Mouse (Mus musculus) MEL (cell line): ENCODE measurements around the gene Dot1l. TPM values are rescaled to one million over a fixed set of nuclear protein-coding genes. Genes with fewer than 3 reads are reported as not detected.

Experiments used
- DNase-seq: peaks from one replicate; pipeline ENCODE4 v3.0.0; 2011; ENCODE audit warnings: low read depth, low spot score
- H3K27ac ChIP-seq: 2 replicates; pipeline ENCODE4 v1.5.1; 2012; ENCODE audit warnings: low read depth, mild to moderate bottlenecking, control low read depth, low read length, moderate library complexity; ENCODE audit not compliant: control insufficient read depth
- H3K27me3 ChIP-seq, 2 experiments: fragments of 150-350 bp in 1 of 2; sonication (generic) in 1 of 2; 2 replicates each; pipeline ENCODE4 v1.6.1; 2012; ENCODE audit warnings: low read length in 2 of 2, mild to moderate bottlenecking in 2 of 2, improper control_type of control experiment in 1 of 2, moderate library complexity in 1 of 2; ENCODE audit not compliant: insufficient read depth in 2 of 2, control insufficient read depth in 1 of 2
- H3K36me3 ChIP-seq, 2 experiments: 2 replicates each; pipeline ENCODE4 v1.6.1; 2012 to 2014; ENCODE audit warnings: low read length in 2 of 2, improper control_type of control experiment in 1 of 2, inconsistent platforms in 1 of 2, mild to moderate bottlenecking in 1 of 2; ENCODE audit not compliant: insufficient read depth in 2 of 2, control insufficient read depth in 1 of 2
- H3K4me1 ChIP-seq, 2 experiments: fragments of 150-350 bp in 1 of 2; sonication (generic) in 1 of 2; 2 replicates each; pipeline ENCODE4 v1.6.1; 2012; ENCODE audit warnings: low read length in 2 of 2, improper control_type of control experiment in 1 of 2, mild to moderate bottlenecking in 1 of 2; ENCODE audit not compliant: insufficient read depth in 2 of 2, control insufficient read depth in 1 of 2
- H3K4me3 ChIP-seq, 2 experiments: fragments of 150-350 bp in 1 of 2; sonication (generic) in 1 of 2; 2 replicates each; pipeline ENCODE4 v1.5.1; 2012; ENCODE audit warnings: low read depth in 2 of 2, low read length in 2 of 2, mild to moderate bottlenecking in 2 of 2, moderate library complexity in 2 of 2, control low read depth in 1 of 2, improper control_type of control experiment in 1 of 2; ENCODE audit not compliant: control insufficient read depth in 1 of 2, insufficient read depth in 1 of 2
- H3K79me2 ChIP-seq: 2 replicates; pipeline ENCODE4 v1.6.1; 2012; ENCODE audit warnings: mild to moderate bottlenecking, low read length, moderate library complexity; ENCODE audit not compliant: control insufficient read depth, poor library complexity, insufficient read depth
- H3K9ac ChIP-seq: 2 replicates; pipeline ENCODE4 v1.6.1; 2012; ENCODE audit warnings: low read depth, mild to moderate bottlenecking, control low read depth, low read length, moderate library complexity; ENCODE audit not compliant: control insufficient read depth, poor library complexity, severe bottlenecking
- H3K9me3 ChIP-seq: fragments of 150-350 bp; sonication (generic); replicated peaks from 2 replicates; pipeline ENCODE4 v1.6.1; 2012; ENCODE audit warnings: mild to moderate bottlenecking, low read length, improper control_type of control experiment, moderate library complexity; ENCODE audit not compliant: insufficient read depth
- CHD2 ChIP-seq: IDR thresholded peaks from 2 replicates; pipeline ENCODE4 v1.6.1; 2011; ENCODE audit warnings: low read length, improper control_type of control experiment
- CTCF ChIP-seq, 3 experiments: IDR thresholded peaks in 2 of 3; conservative IDR thresholded peaks in 1 of 3; 2 replicates each; pipeline ENCODE4 v1.5.1; 2011 to 2012; ENCODE audit warnings: low read length in 3 of 3, low read depth in 2 of 3, mild to moderate bottlenecking in 2 of 3, improper control_type of control experiment in 1 of 3, inconsistent platforms in 1 of 3, mixed read lengths in 1 of 3, moderate library complexity in 1 of 3; ENCODE audit not compliant: control insufficient read depth in 1 of 3, insufficient read depth in 1 of 3, poor library complexity in 1 of 3, severe bottlenecking in 1 of 3
- ELF1 ChIP-seq: IDR thresholded peaks from 2 replicates; pipeline ENCODE4 v1.6.1; 2014; ENCODE audit warnings: low read depth, mild to moderate bottlenecking, inconsistent platforms, low read length, improper control_type of control experiment, moderate library complexity
- KAT2A ChIP-seq: conservative IDR thresholded peaks from 2 replicates; pipeline ENCODE4 v1.6.1; 2012; ENCODE audit warnings: low read depth, low read length, improper control_type of control experiment, inconsistent platforms
- MAX ChIP-seq: IDR thresholded peaks from 2 replicates; pipeline ENCODE4 v1.6.1; 2011; ENCODE audit warnings: low read length, improper control_type of control experiment
- MAZ ChIP-seq: IDR thresholded peaks from 2 replicates; pipeline ENCODE4 v1.6.1; 2012; ENCODE audit warnings: low read depth, mild to moderate bottlenecking, inconsistent platforms, low read length, improper control_type of control experiment
- MXI1 ChIP-seq: IDR thresholded peaks from 2 replicates; pipeline ENCODE4 v1.6.1; 2011; ENCODE audit warnings: mild to moderate bottlenecking, low read depth, low read length, improper control_type of control experiment
- MYB ChIP-seq: IDR thresholded peaks from 2 replicates; pipeline ENCODE4 v1.6.1; 2011; ENCODE audit warnings: mild to moderate bottlenecking, low read depth, low read length, improper control_type of control experiment
- MYC ChIP-seq: IDR thresholded peaks from 2 replicates; pipeline ENCODE4 v1.6.1; 2011; ENCODE audit warnings: low read depth, mild to moderate bottlenecking, low read length, improper control_type of control experiment, moderate library complexity
- UBTF ChIP-seq: IDR thresholded peaks from 2 replicates; pipeline ENCODE4 v1.6.1; 2012; ENCODE audit warnings: low read depth, mild to moderate bottlenecking, inconsistent platforms, low read length, improper control_type of control experiment, moderate library complexity, borderline replicate concordance; ENCODE audit not compliant: insufficient read depth
- ZC3H11A ChIP-seq: IDR thresholded peaks from 2 replicates; pipeline ENCODE4 v1.6.1; 2012; ENCODE audit warnings: low read depth, mild to moderate bottlenecking, inconsistent platforms, low read length, improper control_type of control experiment
- ZKSCAN1 ChIP-seq: IDR thresholded peaks from 2 replicates; pipeline ENCODE4 v1.6.1; 2012; ENCODE audit warnings: low read depth, mild to moderate bottlenecking, inconsistent platforms, low read length, improper control_type of control experiment, moderate library complexity
- ZMIZ1 ChIP-seq: IDR thresholded peaks from 2 replicates; pipeline ENCODE4 v1.6.1; 2012; ENCODE audit warnings: low read depth, mild to moderate bottlenecking, inconsistent platforms, low read length, improper control_type of control experiment, moderate library complexity
- ZNF384 ChIP-seq: IDR thresholded peaks from 2 replicates; pipeline ENCODE4 v1.6.1; 2012; ENCODE audit warnings: low read depth, mild to moderate bottlenecking, inconsistent platforms, low read length, improper control_type of control experiment
- polyA plus RNA-seq, 2 experiments: library from polyadenylated mRNA; stranded (reverse) in 1 of 2; unstranded in 1 of 2; fragments of >175 nt in 1 of 2; fragments of >200 nt in 1 of 2; gene quantifications; 2 replicates each; pipeline versions ENCODE4 v1.2.1 to v1.2.4; 2012; ENCODE audit warnings: low replicate concordance in 2 of 2, low read depth in 1 of 2; ENCODE audit not compliant: insufficient read length in 2 of 2, insufficient read depth in 1 of 2, missing spikeins in 1 of 2
- total RNA-seq: library from RNA; depleted of rRNA; stranded (reverse); fragments of 300-350 nt; gene quantifications from 2 replicates; pipeline ENCODE4 v1.2.3, GENCODE M21; 2012

Gene Dot1l
- total and polyA plus RNA-seq, 3 experiments = 15.0 to 70.6 TPM; not detected in 1

DNA sequence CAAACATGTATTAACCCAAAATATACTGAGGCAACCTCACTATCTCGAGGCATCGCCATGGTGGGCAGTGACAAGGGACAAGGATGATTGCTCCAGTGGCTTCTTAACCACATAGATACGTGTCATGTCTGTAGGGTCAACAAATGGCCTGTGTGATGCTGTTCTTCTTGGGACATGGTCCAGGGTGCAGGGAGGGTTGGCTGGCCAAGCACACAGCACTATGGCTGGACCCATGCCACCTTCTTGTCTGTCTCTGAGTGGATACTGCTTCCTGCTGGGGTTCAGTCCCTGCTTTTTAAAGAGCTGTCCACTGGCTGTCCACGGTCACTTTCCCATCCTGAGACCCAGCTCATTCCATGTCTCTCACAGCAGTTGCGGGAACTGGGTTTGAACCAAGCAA lies 22.1 kb downstream of the Dot1l start:
- H3K36me3 ChIP-seq = peaks cover 10 to 23% of the 10 kb centered on the region in 2 experiments
- H3K9ac ChIP-seq = no peak overlapping the region
- no peak overlapping the region for H3K27ac ChIP-seq
- H3K9me3 ChIP-seq = no peaks in the 10 kb centered on the region
- no peaks in the 10 kb centered on the region; the same call in 1 of the 2 replicates for H3K79me2 ChIP-seq
- TF ChIP-seq ZKSCAN1 (no peak), MXI1 (no peak), MYC (no peak), MAZ (no peak), CHD2 (no peak)
- H3K27me3 ChIP-seq = no peaks in the 10 kb centered on the region
- peaks cover 12 to 18% of the 10 kb centered on the region in 2 experiments for H3K4me1 ChIP-seq
- H3K4me3 ChIP-seq = no peak overlapping the region
- DNase-seq = no peak

DNA sequence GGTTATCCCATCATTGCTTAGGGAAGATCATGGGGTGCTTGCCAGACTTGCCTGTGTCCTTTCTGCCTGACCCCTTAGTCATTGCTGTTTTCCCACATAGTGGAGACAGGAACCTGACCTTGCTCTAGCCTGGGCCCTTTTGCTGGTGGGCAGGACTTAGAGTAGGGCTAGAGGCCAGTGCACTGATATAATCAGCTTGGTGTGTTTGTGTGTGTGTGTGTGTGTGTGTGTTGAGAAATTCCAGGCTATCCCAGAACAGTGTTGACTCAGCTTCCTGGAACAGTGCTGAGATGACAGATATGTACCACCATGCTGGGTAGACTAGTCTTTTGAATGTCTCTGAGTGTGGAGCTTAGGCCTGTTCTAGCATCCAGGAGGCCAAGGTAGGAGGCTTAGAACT lies 24.6 kb downstream of the Dot1l start:
- H3K27me3 ChIP-seq = no peaks in the 10 kb centered on the region
- H3K79me2 ChIP-seq = no peaks in the 10 kb centered on the region; the same call in 1 of the 2 replicates
- DNase-seq = no peak
- H3K9me3 ChIP-seq = no peaks in the 10 kb centered on the region
- H3K4me1 ChIP-seq = no peaks in the 10 kb centered on the region
- H3K36me3 ChIP-seq = peaks cover 0 to 19% of the 10 kb centered on the region in 2 experiments; a peak in 2 of 4 replicates
- no peak overlapping the region for H3K27ac ChIP-seq
- TF ChIP-seq ZKSCAN1 (no peak), MAZ (no peak), MYB (no peak), CHD2 (no peak), MYC (no peak), ZC3H11A (no peak), CTCF (IDR thresholded peaks at IDR 0.05 in 2 of 3, conservative IDR thresholded peaks at IDR 0.05 in 1 of 3; ENCODE audit: control insufficient read depth in 1 of 3, insufficient read depth in 1 of 3, low read depth in 2 of 3, low read length in 3 of 3, poor library complexity in 1 of 3, severe bottlenecking in 1 of 3) (no peak), KAT2A (no peak), UBTF (no peak), ZNF384 (no peak), MAX (no peak), ZMIZ1 (no peak)
- H3K4me3 ChIP-seq = no peak overlapping the region
- no peak overlapping the region for H3K9ac ChIP-seq

DNA sequence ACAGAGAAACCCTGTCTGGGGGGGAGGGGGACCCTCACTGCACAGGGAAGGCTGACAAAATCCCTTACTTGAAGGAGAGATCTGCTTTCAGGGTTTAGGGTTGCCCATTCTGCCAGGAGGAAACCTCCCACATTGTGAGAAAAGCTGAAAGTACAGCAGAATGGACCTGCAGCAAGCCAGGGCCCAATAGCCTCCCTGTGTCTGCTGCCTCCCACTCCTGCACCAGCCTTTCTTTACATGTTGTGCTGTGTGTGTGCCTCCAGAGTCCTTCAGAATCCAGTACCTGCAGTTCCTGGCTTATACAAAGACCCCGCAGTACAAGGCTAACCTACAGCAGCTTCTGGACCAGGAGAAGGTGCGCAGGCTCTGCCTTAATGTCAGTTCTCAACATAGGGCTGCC lies 29.3 kb downstream of the Dot1l start:
- Histone ChIP-seq H3K9me3 (no peaks in the 10 kb centered on the region), H3K79me2 (no peaks in the 10 kb centered on the region), H3K4me1 (no peaks in the 10 kb centered on the region), H3K27me3 (no peaks in the 10 kb centered on the region), H3K4me3 (no peak overlapping the region), H3K27ac (no peak overlapping the region), H3K9ac (no peak overlapping the region), H3K36me3 (peaks cover 0 to 13% of the 10 kb centered on the region in 2 experiments; a peak in 1 of 4 replicates)
- TF ChIP-seq ELF1 = no peak
- DNase-seq = no peak
